8 mouse cellular contexts compared by ENCODE assay signal in the genomic region with DNA sequence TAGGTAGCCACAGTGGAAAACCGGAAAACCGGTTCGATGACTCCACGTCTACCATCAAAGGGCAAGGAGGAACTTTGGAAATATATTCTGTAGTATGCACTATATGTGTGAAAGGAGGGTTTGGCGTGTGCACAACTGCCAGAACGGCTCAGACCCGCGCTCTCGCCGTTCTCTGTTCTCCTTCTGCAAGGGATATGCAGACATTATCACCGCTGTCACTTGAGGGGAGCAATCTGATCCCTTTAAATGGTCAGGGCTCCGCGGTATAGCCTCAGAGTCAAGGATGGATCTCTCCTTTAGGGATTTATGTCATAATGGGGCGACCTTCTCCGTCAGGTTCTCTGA. TPM values are rescaled to one million over a fixed set of nuclear protein-coding genes. Genes with fewer than 3 reads are reported as not detected.
DNase-seq lines count a peak whose midpoint lies in the region; ATAC-seq and TF ChIP-seq lines count a peak whose summit lies in the region.

No protein-coding gene starts in this region.

- H3K4me3 ChIP-seq in lung, adult 2 months (replicated peaks; ENCODE audit: extremely low read depth, low read depth, low read length), result peak overlapping the region; percentile 72
- H3K4me3 ChIP-seq in bone marrow, adult 2 months (replicated peaks; ENCODE audit: control insufficient read depth, low read depth, low read length), result peak overlapping the region; percentile 55
- peak overlapping the region; percentile 84 for H3K4me3 ChIP-seq in forebrain, embryonic 16.5 days (replicated peaks; ENCODE audit: low read length)
- peak overlapping the region; percentile 68 for H3K4me3 ChIP-seq in limb, embryonic 14.5 days (replicated peaks; ENCODE audit: low read length)
- H3K4me3 ChIP-seq in neural tube, embryonic 14.5 days (ENCODE audit: low read depth, low read length), result peak overlapping the region; percentile 65

- no peaks in the 10 kb centered on the region for H3K4me1 ChIP-seq in lung, adult 2 months (ENCODE audit: control insufficient read depth, insufficient read depth, low read length)
- no peaks in the 10 kb centered on the region; the same call in 1 of the 2 replicates for H3K4me1 ChIP-seq in bone marrow, adult 2 months (ENCODE audit: control insufficient read depth, insufficient read depth, low read length)
- H3K4me1 ChIP-seq in forebrain, embryonic 16.5 days (replicated peaks; ENCODE audit: control insufficient read depth, insufficient read depth, low read length), result peaks cover 12% of the 10 kb centered on the region
- no peaks in the 10 kb centered on the region for H3K4me1 ChIP-seq in limb, embryonic 14.5 days (ENCODE audit: control insufficient read depth, insufficient read depth, low read length)
- H3K4me1 ChIP-seq in neural tube, embryonic 14.5 days (ENCODE audit: control insufficient read depth, insufficient read depth, low read length), result 0 out of 2 replicates have a peak, but pooled peaks cover 4% of the 10 kb centered on the region

- TF ChIP-seq POLR2A in lung, adult 2 months (IDR thresholded peaks at IDR 0.05; ENCODE audit: borderline replicate concordance, extremely low read depth, low read depth, low read length), result no peak
- no peak for TF ChIP-seq POLR2A in bone marrow, adult 2 months (IDR thresholded peaks at IDR 0.05; ENCODE audit: borderline replicate concordance, control insufficient read depth, low read depth, low read length)
- no peak for TF ChIP-seq POLR2A in limb, embryonic 14.5 days (IDR thresholded peaks at IDR 0.05; ENCODE audit: borderline replicate concordance, extremely low read depth, insufficient read depth, insufficient read length)

- no peaks in the 10 kb centered on the region for H3K36me3 ChIP-seq in forebrain, embryonic 16.5 days (ENCODE audit: control insufficient read depth, insufficient read depth)
- no peaks in the 10 kb centered on the region for H3K36me3 ChIP-seq in limb, embryonic 14.5 days (ENCODE audit: control insufficient read depth, insufficient read depth, low read length)
- no peaks in the 10 kb centered on the region for H3K36me3 ChIP-seq in neural tube, embryonic 14.5 days (ENCODE audit: control insufficient read depth, insufficient read depth, low read length)

- H3K4me2 ChIP-seq in forebrain, embryonic 16.5 days (ENCODE audit: low read length), result peak overlapping the region; percentile 97
- H3K4me2 ChIP-seq in limb, embryonic 14.5 days (replicated peaks; ENCODE audit: low read depth, low read length, severe bottlenecking), result peak overlapping the region; percentile 98
- H3K4me2 ChIP-seq in neural tube, embryonic 14.5 days (ENCODE audit: low read depth, low read length), result peak overlapping the region; percentile 94

- H3K9me3 ChIP-seq in forebrain, embryonic 16.5 days (ENCODE audit: control insufficient read depth, low read length), result no peaks in the 10 kb centered on the region
- H3K9me3 ChIP-seq in limb, embryonic 14.5 days (ENCODE audit: control insufficient read depth, low read length), result no peaks in the 10 kb centered on the region
- no peaks in the 10 kb centered on the region for H3K9me3 ChIP-seq in neural tube, embryonic 14.5 days (ENCODE audit: control insufficient read depth, low read length)

- no peak for ATAC-seq in forebrain, embryonic 16.5 days
- no peak for ATAC-seq in limb, embryonic 14.5 days (ENCODE audit: low FRiP score, low read depth)
- ATAC-seq in neural tube, embryonic 14.5 days (ENCODE audit: low read depth), result no peak

- H3K9ac ChIP-seq in forebrain, embryonic 16.5 days (replicated peaks; ENCODE audit: low read depth, low read length), result peak overlapping the region; percentile 63
- H3K9ac ChIP-seq in limb, embryonic 14.5 days (ENCODE audit: low read depth, low read length, severe bottlenecking), result peak overlapping the region; percentile 40
- H3K9ac ChIP-seq in neural tube, embryonic 14.5 days (replicated peaks; ENCODE audit: low read depth, low read length), result peak overlapping the region; percentile 47

- no peak for DNase-seq in lung, adult 2 months
- DNase-seq in lung, postnatal 10 days, result no peak
- no peak for DNase-seq in limb, embryonic 14.5 days (ENCODE audit: low spot score)
- DNase-seq in layer of hippocampus, adult 9-10 months (ENCODE audit: low spot score), result no peak
- DNase-seq in c-Kit-positive CD71-positive TER-119-positive erythroid progenitor cells, embryonic 14.5 days (ENCODE audit: low spot score), result no peak

- H3K27ac ChIP-seq in bone marrow, adult 2 months (ENCODE audit: control insufficient read depth, insufficient read depth, low read depth, low read length, poor library complexity), result no peak overlapping the region
- no peak overlapping the region for H3K27ac ChIP-seq in forebrain, embryonic 16.5 days (ENCODE audit: low read length)
- no peak overlapping the region for H3K27ac ChIP-seq in limb, embryonic 14.5 days (replicated peaks; ENCODE audit: low read depth, low read length)
- no peak overlapping the region for H3K27ac ChIP-seq in neural tube, embryonic 14.5 days (ENCODE audit: low read depth, low read length)

- 0 out of 2 replicates have a peak, but pooled peaks cover 2% of the 10 kb centered on the region for H3K27me3 ChIP-seq in forebrain, embryonic 16.5 days (replicated peaks; ENCODE audit: control insufficient read depth, insufficient read depth, low read length)
- no peaks in the 10 kb centered on the region for H3K27me3 ChIP-seq in limb, embryonic 14.5 days (ENCODE audit: control insufficient read depth, insufficient read depth, low read length)
- H3K27me3 ChIP-seq in neural tube, embryonic 14.5 days (ENCODE audit: control insufficient read depth, insufficient read depth, low read length), result no peaks in the 10 kb centered on the region

- no peak for TF ChIP-seq CTCF in lung, adult 2 months (IDR thresholded peaks at IDR 0.05; ENCODE audit: insufficient read depth, low read length)
- TF ChIP-seq CTCF in bone marrow, adult 2 months (IDR thresholded peaks at IDR 0.05; ENCODE audit: control insufficient read depth, insufficient read depth, low read length), result no peak

- WGBS in lung, adult 2 months, result under 1% methylated on average over 15 of the region's 15 CpGs
- under 1% methylated on average over 15 of the region's 15 CpGs for WGBS in bone marrow, adult 2 months
- under 1% methylated on average over 15 of the region's 15 CpGs for WGBS in forebrain, embryonic 16.5 days
- 0% methylated on average over 15 of the region's 15 CpGs for whole genome bisulfite sequencing in limb, embryonic 14.5 days
- 0% methylated on average over 15 of the region's 15 CpGs for WGBS in neural tube, embryonic 14.5 days

RNA-seq across cellular contexts. Expression of a gene that starts 13.8 kb away (rescaled TPM):
- polyA plus RNA-seq in lung, adult 2 months (2012; rRNA removed), result not detected in 2 replicates
- polyA plus RNA-seq in bone marrow, adult 2 months (2011; ENCODE audit: insufficient read depth, insufficient read length, low replicate concordance, missing spikeins), result not detected in 2 replicates
- polyA plus RNA-seq in forebrain, embryonic 16.5 days (2015; fragmentation: Nextera tagmentation; extraction: Ambion mirVana), result not detected in 2 replicates
- not detected in 2 replicates for polyA plus RNA-seq in limb, embryonic 14.5 days (2012; rRNA removed)
- polyA plus RNA-seq in limb, embryonic 14.5 days (2014; fragmentation: Nextera tagmentation; extraction: Ambion mirVana), result not detected in 2 replicates
- not detected in 2 replicates for polyA plus RNA-seq in neural tube, embryonic 14.5 days (2014; fragmentation: Nextera tagmentation; extraction: Ambion mirVana)

RNA-seq across cellular contexts. Expression of a gene that starts 19.8 kb away (rescaled TPM):
- polyA plus RNA-seq in lung, adult 2 months (2012; rRNA removed), result 34.8 and 53.5 TPM in 2 replicates
- polyA plus RNA-seq in bone marrow, adult 2 months (2011; ENCODE audit: insufficient read depth, insufficient read length, low replicate concordance, missing spikeins), result 41.4 and 45.6 TPM in 2 replicates
- 89.7 and 96.6 TPM in 2 replicates for polyA plus RNA-seq in forebrain, embryonic 16.5 days (2015; fragmentation: Nextera tagmentation; extraction: Ambion mirVana)
- 101 and 110 TPM in 2 replicates for polyA plus RNA-seq in limb, embryonic 14.5 days (2012; rRNA removed)
- 123 and 137 TPM in 2 replicates for polyA plus RNA-seq in limb, embryonic 14.5 days (2014; fragmentation: Nextera tagmentation; extraction: Ambion mirVana)
- 68.2 and 87.9 TPM in 2 replicates for polyA plus RNA-seq in neural tube, embryonic 14.5 days (2014; fragmentation: Nextera tagmentation; extraction: Ambion mirVana)

RNA-seq across cellular contexts. Expression of a gene that starts 30.0 kb away (rescaled TPM):
- not detected in 2 replicates for polyA plus RNA-seq in lung, adult 2 months (2012; rRNA removed)
- not detected in 2 replicates for polyA plus RNA-seq in bone marrow, adult 2 months (2011; ENCODE audit: insufficient read depth, insufficient read length, low replicate concordance, missing spikeins)
- polyA plus RNA-seq in forebrain, embryonic 16.5 days (2015; fragmentation: Nextera tagmentation; extraction: Ambion mirVana), result not detected in 2 replicates
- polyA plus RNA-seq in limb, embryonic 14.5 days (2012; rRNA removed), result not detected in 2 replicates
- not detected in 2 replicates for polyA plus RNA-seq in limb, embryonic 14.5 days (2014; fragmentation: Nextera tagmentation; extraction: Ambion mirVana)
- polyA plus RNA-seq in neural tube, embryonic 14.5 days (2014; fragmentation: Nextera tagmentation; extraction: Ambion mirVana), result not detected in 2 replicates

RNA-seq across cellular contexts. Expression of a gene that starts 48.2 kb away (rescaled TPM):
- polyA plus RNA-seq in lung, adult 2 months (2012; rRNA removed), result not detected in 2 replicates
- not detected in 2 replicates for polyA plus RNA-seq in bone marrow, adult 2 months (2011; ENCODE audit: insufficient read depth, insufficient read length, low replicate concordance, missing spikeins)
- polyA plus RNA-seq in forebrain, embryonic 16.5 days (2015; fragmentation: Nextera tagmentation; extraction: Ambion mirVana), result not detected in 2 replicates
- polyA plus RNA-seq in limb, embryonic 14.5 days (2012; rRNA removed), result not detected in 2 replicates
- polyA plus RNA-seq in limb, embryonic 14.5 days (2014; fragmentation: Nextera tagmentation; extraction: Ambion mirVana), result not detected in 2 replicates
- not detected in 2 replicates for polyA plus RNA-seq in neural tube, embryonic 14.5 days (2014; fragmentation: Nextera tagmentation; extraction: Ambion mirVana)
